Mouse (Mus musculus) thymus, postnatal 14 days (tissue): ENCODE data around the gene Ppcdc.

Experiments used
- DNase-seq: peaks from one replicate; pipeline ENCODE4 v3.0.0; 2021

Gene Ppcdc

DNA sequence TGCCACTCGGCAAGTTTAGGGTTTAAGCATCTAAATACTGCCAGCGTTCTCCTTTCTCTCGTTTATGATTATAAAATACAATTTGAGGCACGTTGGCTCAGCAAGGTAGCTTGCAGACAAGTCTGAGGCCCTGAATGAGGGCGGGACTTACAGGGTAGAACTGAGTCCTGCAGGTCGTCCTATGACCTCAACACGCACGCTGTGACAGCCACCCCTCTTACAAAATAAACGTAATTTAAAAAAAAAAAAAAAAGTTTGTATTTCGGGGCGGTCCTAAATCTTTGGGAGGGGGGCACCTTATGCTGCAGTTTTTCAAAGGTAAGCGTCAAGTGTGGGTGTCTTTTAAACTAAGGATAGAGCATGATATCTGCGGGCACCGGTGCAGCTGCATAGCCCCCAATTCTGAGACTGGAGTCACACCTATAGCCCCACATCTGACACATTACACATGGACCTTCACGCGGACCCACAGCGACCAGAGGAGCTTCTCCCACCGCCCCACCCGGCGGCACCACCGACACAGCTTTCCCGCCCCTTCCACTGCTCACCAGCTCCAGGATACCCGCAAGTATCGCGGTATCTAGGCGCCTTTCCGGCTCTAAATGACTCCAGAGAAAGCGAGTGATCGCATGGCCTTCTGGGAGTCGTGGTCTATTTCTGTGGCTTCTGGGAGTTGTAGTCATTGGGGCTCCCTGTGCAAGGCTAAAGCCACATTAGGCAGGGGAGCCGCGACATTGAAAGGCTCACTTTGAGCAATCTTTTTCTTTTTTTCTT is at the start of gene Ppcdc:
TSS of gene Ppcdc (minus strand) at position 603 of the 774 bp plus-strand sequence.
- DNase-seq: peak; percentile 92

DNA sequence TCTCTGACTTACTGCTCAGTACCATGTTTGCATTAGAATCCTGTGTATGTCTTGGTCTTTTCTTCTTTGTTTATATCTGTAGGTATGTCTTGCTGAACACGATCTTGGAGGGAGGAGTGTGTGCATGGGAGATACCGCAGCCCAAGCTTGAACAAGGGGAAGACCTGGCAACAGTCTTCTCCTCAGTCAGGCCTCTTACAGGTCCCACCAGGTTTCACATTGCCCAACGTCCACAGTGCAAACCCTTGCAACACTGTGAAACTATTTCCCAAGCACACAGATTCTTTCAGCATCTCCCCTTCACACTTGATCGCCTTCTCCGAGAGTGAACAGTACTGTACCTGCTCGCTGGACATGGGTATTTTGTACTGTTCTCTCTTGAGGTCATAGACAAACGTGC is 47.9 kb upstream of the Ppcdc start:
- no peak for DNase-seq

DNA sequence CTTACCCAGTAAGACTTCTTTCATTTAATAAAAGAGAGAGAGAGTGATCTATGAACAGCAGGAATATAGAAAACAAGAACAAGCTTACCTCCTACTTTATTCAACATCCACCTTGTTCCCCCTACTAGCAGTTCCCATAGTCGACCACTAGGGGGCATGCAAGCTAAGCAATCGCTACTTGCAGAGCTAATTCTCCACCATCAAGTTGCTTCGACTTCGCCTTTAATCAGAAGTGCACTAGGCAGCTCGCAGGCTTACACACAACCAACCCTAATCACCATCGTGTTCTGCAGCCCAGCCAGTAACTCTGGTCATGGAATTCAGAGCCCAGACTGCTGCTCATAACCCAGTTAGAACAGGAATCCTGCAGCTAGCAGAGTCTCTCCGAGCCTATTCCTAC is 45.9 kb upstream of the Ppcdc start:
- DNase-seq: peak; percentile 85

DNA sequence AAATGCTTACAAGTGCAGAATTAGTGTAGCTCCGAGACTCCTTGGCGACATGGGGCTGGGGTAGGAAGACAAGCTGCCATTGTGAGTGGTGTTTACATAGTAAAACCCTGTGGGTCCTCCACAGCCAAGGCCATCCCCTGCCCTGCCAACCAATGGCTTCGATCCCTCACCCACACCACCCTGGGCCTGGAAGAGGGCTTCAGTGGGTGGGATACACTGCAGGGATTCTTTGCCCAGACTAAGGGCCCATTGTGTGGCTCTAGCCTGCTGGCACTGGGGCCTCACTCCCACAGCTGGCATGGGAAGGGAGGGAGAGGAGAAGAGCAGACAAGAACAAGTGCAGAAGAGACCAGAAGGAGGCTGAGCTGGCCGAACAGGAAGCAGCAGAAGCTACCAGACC is 29.0 kb upstream of the Ppcdc start:
- DNase-seq: no peak

DNA sequence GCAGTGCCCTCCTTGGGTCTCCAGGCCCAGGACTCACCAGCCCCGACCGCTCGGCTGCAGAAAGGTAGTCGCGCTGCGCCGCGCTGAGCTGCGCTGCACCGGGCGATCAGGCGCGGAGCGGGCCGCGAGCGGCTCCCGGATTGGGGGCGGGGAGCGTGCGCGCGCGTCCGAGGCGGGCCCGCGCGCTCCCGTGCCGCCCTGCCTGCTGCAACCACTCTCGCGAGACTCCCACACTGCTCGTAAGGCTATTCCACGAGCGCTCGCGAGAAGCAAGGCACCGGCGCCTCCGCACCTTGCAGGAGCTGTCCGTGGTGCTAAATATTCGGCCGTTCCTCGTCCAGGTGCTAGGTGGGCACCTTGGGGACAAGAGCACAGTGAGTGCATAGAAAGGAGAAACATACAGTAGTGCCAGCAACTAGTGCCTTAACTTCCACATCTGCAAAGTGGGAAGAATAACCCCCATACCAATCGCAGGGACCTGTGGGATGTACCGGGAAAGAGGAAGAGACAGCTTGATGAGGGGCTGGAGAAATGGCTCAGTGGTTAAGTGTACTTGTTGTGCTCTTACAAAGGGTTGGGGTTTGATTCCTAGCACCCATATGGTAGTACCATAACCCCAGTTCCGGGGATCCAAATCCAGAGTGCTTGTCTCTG is 28.1 kb upstream of the Ppcdc start, which contains the start of gene Scamp5:
TSS of gene Scamp5 (minus strand) at position 165 of the 654 bp plus-strand sequence.
- DNase-seq: peak; percentile 91

DNA sequence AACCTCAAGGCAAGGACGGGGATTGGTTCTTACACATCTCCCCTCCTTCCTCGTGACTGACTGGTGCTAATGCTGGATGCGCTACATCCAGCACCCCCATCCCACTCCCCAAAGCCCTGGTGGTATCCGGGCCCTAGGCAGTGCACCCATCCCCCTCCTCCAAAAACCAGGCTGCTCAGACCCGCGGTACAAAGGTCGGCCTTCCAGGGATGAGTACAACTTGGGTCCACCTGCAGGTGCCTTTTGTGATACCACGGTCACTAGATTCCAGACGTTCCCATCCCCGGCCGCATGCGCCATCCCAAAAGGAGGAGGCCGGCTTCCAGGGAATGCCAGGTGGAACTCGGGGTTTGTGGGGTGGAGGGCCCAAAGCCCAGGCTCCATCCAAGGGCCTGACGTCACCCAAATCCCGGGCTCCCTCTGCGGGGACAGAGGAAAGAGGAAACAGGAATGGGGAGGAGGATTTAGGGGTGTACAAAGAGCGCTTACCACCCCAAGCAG is 27.4 kb upstream of the Ppcdc start:
- peak; percentile 13 for DNase-seq

DNA sequence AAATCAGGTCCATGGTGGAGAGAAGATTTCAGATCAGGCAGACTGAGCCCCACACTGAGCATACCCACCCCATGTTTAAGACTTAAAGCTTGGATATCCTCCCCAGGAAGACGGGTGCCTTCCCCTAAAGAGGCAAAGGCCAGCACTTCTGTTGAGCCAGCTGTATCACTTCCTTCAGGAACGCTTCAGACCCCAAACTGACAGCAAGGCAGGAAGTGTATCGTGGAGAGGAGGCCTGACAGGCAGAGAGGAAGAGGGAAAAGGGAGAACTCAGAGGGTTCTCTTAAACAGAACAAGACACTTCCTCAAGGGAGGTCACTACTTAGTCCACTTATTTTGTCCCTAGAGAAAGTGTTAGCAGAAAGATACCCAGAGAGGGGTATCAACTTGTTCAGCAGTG is 26.2 kb upstream of the Ppcdc start:
- no peak for DNase-seq

DNA sequence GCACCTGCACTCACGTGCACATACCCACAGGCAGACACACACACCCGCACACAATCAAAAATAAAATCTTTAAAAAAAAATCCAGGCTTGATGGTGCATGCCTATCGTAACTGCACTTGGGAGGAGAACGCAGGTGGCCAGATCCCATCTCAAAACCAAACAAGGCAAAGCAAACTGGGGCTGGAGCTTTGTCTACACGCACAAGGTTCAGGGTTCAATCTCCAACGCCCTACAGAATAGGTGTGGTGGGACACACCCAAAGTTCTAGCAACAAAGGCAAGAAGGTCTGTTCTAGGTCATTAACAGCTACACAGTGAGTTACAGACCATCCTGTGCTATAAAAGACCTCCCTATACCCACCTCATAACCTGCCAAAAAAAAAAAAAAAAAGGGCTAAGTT is 22.9 kb upstream of the Ppcdc start:
- no peak for DNase-seq

DNA sequence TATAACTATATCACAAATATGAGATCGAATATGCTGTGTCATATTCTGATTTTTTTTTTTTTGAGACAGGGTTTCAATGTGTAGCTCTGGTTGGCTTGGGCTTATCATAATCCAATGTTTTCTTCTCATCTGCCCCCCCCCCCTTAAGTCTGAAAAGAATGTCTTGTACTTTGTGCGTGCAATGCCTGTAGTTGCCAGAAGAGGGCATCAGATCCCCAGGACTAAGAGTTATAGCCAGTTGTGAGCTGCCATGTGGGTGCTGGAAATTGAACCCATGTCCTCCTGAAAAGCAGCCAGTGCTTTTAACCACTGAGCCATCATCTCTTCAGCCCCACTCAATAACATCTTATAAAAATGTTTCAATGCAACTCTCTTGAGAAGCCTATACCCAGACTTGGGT is 19.8 kb upstream of the Ppcdc start:
- DNase-seq: no peak

DNA sequence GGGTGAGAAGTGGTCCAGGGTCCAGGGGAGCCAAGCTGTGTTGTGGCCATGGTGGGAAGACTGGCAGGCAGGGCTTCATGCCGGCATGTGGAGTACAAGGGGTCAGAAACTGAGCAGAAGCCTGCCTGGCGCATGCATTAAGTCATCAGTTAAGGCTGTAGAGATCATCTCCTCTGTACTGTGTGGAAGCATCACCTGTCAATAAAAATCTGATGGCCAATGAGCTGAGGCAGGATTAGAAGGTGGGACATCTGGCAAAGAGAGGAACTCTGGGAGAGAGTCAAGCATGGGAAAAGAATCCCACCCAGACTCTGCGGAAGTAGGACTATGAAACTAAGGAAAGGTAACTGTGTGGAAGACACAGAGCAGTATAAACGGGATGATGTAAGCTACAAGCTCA is 13.6 kb upstream of the Ppcdc start:
- no peak for DNase-seq

DNA sequence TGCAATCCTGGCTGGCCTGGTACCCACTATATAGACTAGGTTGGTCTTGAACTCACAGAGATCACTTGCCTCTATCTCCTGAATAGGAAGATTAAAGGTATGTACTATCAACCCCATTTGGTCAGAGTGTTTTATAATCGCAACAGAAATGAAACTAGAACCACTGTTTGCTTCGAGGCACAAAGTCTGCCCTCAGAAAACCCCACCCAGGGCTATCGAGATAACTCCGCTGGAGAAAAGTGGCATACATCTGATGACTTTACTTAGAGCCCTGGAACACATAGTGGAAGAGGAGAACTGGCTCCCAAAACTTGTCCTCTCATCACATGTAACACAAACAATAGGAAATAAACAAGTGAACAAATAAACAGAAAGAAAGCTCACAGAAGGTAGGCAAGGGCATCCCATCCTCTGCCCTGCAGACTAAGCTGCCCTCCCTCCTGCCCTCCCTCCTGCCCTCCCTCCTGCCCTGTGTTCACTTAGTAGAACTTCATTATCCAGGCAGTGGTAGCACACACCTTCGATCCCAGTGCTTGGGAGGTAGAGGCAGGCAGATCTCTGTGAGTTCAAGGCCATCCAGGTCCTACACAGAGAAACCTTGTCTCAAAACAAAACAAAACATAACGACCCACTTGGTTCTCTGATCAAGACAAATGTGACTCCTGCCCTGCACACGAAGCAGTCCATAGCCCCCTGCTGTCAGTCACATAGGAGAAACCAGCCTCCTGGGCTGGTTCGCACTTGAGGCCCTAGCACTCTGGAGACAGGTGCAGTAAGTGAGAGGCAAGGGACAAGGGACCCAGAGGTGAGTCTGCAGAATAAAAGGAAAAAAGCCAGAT is 12.9 kb upstream of the Ppcdc start:
- DNase-seq: no peak

DNA sequence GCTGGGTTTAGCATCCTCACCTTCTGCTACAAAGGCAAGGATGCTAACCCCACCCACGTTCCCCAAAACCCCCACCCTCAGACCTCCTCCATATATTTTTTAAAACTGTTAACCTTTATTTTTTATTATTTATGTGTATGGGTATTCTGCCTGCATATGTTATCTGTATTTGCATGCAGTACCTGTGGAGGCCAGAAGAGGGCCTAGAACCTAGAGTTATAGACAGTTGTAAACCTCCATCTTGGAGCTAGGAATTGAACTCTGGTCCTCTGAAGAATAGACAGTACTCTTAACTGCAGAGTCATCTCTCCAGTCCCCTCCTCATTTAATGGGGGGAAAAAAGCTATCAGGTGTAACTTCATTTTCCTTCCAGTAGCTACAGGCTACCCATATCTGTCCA is 9.8 kb upstream of the Ppcdc start:
- peak; percentile 26 for DNase-seq

DNA sequence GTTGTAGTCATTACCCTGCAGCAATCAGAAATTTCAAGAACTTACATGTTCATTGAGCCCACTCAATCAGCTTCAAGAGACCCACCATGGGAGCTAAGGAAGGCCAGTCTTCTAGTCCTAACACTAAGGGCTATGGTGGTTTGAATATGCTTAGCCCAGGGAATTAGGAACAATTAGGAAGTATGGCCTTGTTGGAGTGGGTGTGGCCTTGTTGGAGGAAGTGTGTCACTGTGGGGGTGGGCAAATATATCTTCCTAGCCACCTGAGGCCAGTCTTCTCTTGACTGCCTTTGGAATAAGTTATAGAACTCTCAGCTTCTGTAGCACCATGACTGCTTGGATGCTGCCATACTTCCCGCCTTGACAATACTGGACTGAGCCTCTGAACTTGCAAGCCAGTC is 696 bp upstream of the Ppcdc start:
- no peak for DNase-seq

DNA sequence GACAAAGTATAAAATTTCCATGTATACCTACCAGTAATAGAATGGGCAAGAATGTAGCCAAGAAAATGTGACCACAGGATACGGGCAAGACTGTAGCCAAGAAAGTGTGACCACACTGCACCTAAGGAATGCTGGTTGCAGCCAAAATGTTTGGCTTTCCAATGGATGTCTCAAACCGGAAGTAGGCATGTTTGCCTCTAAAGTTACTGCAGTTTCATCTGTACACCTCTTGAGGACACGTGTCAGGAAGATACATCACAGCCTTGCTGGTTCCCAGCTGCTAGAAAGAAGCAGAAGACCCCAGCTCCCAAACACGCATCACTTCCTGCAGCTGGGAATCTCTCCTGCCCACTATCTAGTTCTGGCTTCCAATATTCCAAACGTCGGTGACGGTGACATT is 841 bp downstream of the Ppcdc start:
- DNase-seq: peak; percentile 31

DNA sequence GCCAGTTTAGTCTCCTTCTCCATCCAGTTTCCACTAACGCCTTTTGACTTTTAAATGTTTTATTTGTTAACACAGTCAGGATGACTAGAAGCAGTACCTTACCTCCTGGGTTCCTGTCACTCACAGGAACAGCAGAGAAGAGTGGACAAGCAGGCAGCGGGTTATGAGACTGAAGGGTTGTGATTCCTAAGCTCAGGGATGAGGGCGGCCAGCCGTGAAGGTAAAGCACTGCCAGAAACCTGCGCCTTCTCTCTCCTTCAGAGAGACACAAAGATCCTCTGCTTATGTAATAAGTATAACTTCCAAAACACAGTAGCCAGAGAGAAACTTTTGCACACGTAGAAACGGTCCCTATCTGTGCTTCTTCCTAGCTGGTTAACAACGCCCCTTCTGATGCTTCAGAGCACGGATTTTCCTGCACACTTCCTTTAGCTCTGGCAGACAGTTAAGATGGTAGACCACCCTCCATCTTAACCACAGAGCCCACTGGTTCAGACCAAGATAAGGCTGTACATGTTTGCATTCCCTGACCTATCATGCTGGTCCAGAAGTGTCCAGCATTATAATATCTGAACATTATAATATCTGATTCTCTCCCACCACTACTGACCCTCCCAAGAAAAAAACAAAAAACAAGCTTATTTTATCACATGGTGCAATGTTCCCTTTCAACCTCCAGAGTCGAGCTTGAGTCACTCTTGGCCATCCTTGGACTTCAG is 1.9 kb downstream of the Ppcdc start:
- no peak for DNase-seq

DNA sequence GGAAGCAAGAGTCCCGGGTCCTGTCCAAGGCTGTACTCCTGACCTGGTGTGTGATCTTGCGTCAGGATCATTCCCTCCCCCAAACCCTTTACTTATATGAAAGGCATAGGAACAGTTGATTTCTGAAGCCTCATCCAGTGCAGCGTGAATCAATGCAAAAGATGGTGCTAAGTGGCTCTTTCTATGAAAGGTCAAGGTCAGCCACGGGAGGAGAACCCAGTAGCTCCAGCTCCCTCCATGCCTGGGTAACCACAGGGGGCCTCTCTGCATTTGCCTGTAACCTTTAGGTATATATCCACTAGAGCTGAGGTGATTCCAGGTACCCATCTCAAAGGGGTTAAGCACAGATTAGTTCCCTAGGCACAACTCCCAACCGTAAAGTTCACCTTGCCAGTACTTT is 3.8 kb downstream of the Ppcdc start:
- DNase-seq: no peak

DNA sequence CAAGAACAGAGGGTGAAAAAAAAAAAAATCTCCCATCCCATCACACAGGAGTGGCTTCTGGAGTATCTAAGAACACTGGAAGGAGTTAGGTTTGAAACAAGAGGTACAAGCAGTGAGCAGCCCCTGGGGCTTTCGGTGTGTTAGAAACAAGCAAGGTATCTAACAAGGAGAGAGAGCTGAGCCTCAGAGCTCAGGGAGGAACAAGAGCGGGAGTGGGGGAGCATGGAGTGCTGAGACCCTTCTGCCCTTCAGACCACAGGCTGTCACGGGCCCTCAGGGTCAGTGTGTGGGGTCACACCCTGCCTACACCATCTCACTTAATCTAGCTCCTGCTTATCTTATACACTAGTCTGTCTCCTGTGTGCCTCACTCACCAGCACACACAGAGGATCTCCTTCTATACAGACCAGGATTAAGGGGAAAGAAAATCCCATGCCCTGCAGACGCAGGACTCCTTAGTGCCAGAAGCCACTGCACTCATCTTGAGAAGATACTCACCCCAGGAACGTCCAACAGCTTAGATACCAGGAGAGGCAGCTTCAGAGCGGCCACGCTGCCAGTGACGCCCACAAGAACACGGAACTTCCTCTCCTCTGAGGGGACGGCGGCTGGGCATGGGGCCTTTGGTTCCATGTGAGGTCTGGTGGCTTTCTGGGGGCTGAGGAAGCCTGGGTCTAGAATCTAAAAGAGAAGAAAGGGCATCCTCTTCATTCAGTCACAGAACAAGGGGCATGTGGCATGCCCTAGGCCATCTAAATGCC is 5.3 kb downstream of the Ppcdc start:
- no peak for DNase-seq

DNA sequence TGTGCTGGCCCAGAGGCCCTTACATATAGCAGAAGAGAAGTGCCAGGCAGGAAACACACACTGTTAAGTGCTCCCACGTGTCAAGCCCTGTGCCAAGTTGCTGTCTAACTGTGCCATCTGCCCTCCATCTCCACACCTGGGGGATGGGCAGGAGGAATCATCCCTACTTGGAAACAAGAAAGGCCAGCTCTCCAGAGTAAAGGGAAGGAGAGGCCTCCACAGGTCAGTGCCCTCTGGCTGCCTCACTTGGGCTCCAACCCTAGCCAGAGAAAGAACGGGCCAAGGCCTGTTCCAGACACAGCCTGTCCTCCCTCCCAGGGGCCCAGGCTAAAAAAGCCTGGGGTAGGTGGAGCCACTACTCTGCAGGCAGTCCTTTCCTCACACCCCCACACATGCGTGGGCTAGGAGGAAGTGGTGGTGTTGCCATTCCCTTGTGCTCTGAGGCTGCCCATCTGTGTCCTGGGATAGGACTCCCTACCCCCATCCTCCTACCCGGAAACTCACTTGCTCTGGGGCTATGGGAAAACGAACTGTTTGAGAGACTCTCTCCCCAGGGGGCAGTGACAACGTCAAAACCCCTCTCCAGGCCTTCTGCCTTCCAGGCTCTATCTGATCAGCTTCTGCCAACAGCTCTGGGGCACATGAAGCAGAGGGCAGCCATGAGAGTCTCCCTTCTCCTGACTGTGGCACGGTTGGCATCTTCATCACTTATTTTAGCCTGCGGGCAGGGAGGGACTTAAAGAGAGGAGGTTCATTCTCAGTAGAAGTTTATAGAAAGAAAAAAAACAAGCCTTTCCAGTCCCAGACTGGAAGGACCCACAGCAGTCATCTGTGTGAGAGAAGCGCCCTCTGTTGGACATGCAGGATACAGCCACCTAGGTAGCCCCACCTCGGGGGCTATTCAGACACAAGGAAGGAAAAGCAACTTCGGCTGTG is 6.6 kb downstream of the Ppcdc start:
- peak; percentile 90 for DNase-seq

DNA sequence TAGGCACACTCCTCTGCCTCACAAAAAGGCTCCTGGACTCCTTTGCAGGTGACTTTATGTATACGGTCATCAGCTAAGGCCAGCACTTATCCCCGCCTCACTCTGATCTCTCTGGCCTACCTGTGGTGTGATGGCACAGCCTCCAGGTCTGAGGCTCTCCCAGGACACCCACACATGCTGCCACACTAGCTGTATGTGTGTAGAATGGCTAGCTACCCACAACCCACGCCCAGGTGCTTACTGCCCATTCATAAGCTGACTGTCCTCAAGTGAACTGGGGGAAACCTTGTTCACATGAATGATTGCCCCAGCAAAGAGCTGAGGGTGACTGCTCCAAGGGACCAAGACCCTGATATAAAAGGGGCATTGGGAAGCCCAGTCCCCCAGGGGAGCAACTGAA is 7.4 kb downstream of the Ppcdc start:
- DNase-seq: no peak

DNA sequence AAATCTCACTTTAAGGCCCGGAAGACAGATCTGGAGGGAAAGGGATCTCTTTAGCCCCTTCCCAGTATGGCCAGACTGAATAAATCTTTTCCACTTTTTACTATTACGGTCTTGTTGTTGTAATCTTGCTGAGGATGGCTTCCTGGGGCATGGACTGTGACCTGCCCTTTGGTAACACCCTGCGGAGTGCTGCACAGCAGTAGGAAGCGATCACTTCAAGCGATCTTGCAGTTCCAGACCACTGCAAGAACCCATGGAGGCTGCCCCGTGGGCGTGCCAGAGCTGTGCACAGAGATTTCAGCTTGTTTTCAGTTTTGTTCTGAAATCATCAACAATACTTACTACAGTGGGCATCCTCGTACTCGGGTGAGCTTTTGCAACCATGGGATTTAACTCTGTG is 8.7 kb downstream of the Ppcdc start:
- DNase-seq: no peak

DNA sequence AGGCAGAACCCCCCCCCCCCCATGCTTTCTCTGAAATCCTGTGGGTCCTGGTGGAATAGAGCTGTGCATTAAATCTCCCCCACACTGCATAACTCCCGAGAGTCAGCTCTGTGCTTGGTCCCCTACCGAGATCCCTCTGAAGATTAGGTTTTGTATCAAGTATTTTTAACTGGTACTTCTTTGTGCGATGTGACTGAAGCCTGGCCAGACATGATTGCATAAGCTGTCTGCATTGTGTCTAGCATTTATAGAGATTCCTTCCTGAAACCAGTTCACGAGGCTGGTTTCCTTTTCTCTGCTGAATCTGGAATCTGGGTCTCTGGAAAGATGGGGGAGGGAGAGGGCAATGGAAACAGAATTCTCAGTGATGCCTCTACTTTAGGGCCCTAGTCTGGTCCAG is 11.5 kb downstream of the Ppcdc start:
- DNase-seq: no peak
